Comparison of ENCODE assay signal across 19 mouse cellular contexts in genomic region chr17:49481876-49482275, GRCm38 (mm10). TPM values are rescaled to one million over a fixed set of nuclear protein-coding genes. Genes with fewer than 3 reads are reported as not detected.
A peak's percentile ranks its signal among the peaks of the same experiment; 100 is the strongest.
DNase-seq lines count a peak whose midpoint lies in the region.
"Had no signal": no experiment of that assay in that cellular context is flagged by ENCODE, and none has a peak within 500 bp of the region (broad histone marks: within the 10 kb centered on the region; RNA-seq: fewer than 3 reads in every experiment).

No protein-coding gene starts in this region.

- peak; percentile 20 for DNase-seq in kidney, adult 9 months
- no peak for DNase-seq in kidney, adult 8-10 months
- peak; percentile 51 to 70 for DNase-seq in layer of hippocampus, adult 18-20 months (ENCODE audit: low spot score in 2 of 2)
- no peak for DNase-seq in layer of hippocampus, postnatal 25 days (ENCODE audit: extremely low spot score in 1 of 2, low spot score in 1 of 2)
- DNase-seq in left cerebral cortex, adult 9 months (ENCODE audit: low spot score in 2 of 2) = peak; percentile 33 to 36
- DNase-seq in left cerebral cortex, postnatal 36 days (ENCODE audit: low spot score in 2 of 2) = no peak
- peak; percentile 71 for DNase-seq in brain, adult 2 months (ENCODE audit: low read depth, low spot score)
- DNase-seq in heart, postnatal 25 days (ENCODE audit: low spot score) = no peak
- DNase-seq: adrenal gland, postnatal 10 days; cerebellum, adult 11 months; cerebellum, adult 9-10 months; cerebellum, postnatal 36 days; heart, adult 2 months; liver, embryonic 13.5 days; lung, adult 18-20 months; lung, postnatal 4 days; right cerebral cortex, postnatal 14 days; thymus, adult 18-20 months; thymus, postnatal 25 days had no signal

- intact Hi-C loops in left cerebral cortex, postnatal 36 days (cut with DNase I) = no loop called here
- intact Hi-C loops in heart, postnatal 25 days (cut with DNase I) = no loop called here

RNA-seq across cellular contexts. Expression of gene Mocs1, which starts 53.7 kb away (rescaled TPM):
- 10 to 100 TPM; 14.1 to 15.6 TPM for total RNA-seq in layer of hippocampus, adult 18-20 months (2021)
- total RNA-seq in layer of hippocampus, postnatal 25 days (2021) = 10 to 100 TPM; 12.9 to 13.7 TPM
- 10 to 100 TPM; 15.1 to 15.9 TPM for total RNA-seq in left cerebral cortex, postnatal 36 days (2021)
- total RNA-seq in heart, postnatal 25 days (2021) = 10 to 100 TPM; 20.8 to 21.4 TPM

Comparison
In these comparisons a context has a peak if more than half of its experiments do, and no peak if none do; other contexts are left out.
1. DNase-seq: peak in kidney, adult 9 months (single experiment), layer of hippocampus, adult 18-20 months (2 of 2), left cerebral cortex, adult 9 months (2 of 2) and brain, adult 2 months (single experiment); none in kidney, adult 8-10 months (0 of 2), layer of hippocampus, postnatal 25 days (0 of 2), left cerebral cortex, postnatal 36 days (0 of 2) and heart, postnatal 25 days (single experiment).